Mouse (Mus musculus) gastrocnemius, adult 8-10 months (tissue): Measurements from ENCODE around the gene Noct. TPM values are rescaled to one million over a fixed set of nuclear protein-coding genes. Genes with fewer than 3 reads are reported as not detected.
"Not testable (repeated sequence)": the region's sequence is repeated elsewhere in the genome, so short reads cannot be mapped to it uniquely, and the experiment has no call there.

Source experiments
- DNase-seq, 2 experiments: peaks; one replicate each; pipeline ENCODE4 v3.0.0; 2022; ENCODE audit warnings: low spot score in 2 of 2
- total RNA-seq, 4 experiments: library from RNA; stranded (reverse); gene quantifications; 2 replicates each; pipeline ENCODE4 v1.2.4; 2022

The Noct gene
- 10 to 100 TPM; 15.7 to 26.0 (median 19.1) TPM for total RNA-seq

DNA sequence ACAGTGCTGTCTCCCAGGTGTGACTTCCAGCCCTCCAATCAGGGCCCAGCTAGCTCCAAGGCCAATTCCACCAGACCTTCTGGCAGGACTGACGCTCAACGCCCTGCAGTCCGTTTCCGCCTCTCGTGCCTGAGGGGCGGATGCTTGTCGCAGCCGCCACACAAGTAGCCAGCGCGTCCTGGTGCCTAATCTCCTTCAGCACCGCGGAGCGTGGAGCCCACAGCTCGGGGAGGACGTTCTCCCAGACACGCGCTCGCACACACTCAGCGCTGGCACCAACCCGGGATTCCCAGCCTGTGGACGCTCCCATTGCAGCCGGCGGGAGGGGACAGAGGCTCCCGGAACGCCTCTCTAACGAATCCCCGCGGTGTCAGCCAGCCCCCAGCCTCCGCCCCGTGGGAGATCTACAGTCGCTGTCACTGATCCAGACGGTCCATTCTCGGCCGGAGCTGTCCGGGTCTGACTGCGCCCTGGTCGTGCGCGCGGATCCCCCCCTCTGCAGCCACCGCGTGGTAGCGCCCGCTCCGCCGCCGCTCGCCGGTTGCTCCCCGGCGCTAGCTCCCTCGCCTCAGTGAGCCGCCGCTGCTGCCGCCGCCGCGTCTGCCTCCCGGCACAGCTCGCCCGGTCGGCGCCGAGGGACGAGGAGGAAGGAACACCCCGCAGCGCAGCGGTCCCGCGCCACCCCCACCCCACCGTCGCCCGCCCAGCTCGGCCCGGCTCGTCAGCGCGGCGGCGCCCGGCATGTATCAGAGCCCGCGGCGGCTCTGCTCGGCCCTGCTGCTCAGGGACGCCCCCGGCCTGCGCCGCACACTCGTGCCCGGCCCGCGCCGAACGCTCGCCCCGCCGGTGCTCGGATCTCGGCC is at the start of gene Noct:
Gene Noct (plus strand): TSS at position 85 of the 863 bp plus-strand sequence.
- DNase-seq, result peak; percentile 75 to 81

DNA sequence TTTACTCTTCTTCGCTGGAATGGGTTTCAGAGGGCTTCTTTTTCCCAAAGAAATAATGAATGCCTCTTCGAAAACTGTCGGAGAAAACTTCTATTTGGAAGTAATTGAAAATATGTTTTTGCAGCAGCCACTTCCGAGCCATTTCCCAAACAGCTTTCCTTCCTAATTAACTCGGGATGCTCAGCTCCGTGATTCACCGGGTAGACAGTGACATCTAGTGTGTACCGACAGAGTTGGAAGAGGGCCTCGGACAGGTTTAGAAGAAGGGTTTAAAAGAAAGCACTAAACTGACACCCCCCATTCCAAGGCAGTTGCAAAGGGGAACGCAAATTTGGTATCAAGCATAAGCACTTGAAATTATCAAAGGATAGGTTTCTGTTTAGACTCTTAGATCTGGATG is 46.1 kb upstream of the Noct start:
- DNase-seq, result no peak

- DNase-seq, result no peak
Observed at GRCm38 (mm10) chr3:51179460-51180146, 44.6 kb upstream of the Noct start.

- DNase-seq, result no peak
Observed at GRCm38 (mm10) chr3:51180341-51180940, 43.8 kb upstream of the Noct start.

GRCm38 (mm10) chr3:51182455-51182854 is 41.8 kb upstream of the Noct start:
- no peak for DNase-seq

DNA sequence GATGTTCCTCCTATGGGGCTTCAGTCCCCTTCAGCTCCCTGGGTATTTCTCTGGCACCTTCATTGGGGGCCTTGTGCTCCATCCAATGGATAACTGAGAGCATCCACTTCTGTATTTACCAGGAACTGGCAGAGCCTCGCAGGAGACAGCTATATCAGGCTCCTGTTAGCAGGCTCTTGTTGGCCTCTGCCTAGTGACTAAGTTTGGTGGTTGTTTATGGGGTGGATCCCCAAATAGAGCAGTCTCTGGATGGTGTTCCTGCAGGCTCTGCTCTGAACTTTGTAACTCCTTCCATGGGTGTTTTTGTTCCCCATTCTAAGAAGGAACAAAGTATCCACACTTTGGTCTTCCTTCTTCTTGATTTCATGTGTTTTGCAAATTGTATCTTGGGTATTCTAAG is 40.7 kb upstream of the Noct start:
- not testable (repeated sequence) for DNase-seq

- DNase-seq, result peak in 1 of 2 experiments; percentile 22
Observed at GRCm38 (mm10) chr3:51183967-51184366, 40.3 kb upstream of the Noct start.

- no peak for DNase-seq
Observed at GRCm38 (mm10) chr3:51184715-51185114, 39.5 kb upstream of the Noct start.

GRCm38 (mm10) chr3:51185406-51185805 is 38.8 kb upstream of the Noct start:
- DNase-seq, result no peak

GRCm38 (mm10) chr3:51194075-51194474 is 30.2 kb upstream of the Noct start:
- DNase-seq, result peak; percentile 59 to 67

DNA sequence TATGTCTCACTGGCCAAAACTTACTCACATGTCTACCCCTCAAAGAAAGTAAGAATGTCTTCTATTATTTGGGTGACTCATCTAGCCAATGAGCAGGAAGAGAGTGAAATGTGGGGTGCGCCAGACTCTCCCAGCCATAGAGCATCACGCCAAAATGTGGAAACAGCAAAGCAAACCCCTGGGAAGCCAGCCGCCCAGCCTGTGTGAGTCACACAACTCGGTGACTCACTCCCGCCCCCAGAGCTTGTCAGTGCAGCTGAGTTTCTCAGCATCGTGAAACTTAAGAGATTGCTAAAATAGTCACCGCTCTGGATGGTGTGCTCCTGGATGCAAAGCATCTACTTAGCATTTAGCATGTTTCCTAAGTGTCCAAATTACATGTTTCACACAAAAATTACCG is 28.9 kb upstream of the Noct start:
- peak; percentile 47 to 68 for DNase-seq

DNA sequence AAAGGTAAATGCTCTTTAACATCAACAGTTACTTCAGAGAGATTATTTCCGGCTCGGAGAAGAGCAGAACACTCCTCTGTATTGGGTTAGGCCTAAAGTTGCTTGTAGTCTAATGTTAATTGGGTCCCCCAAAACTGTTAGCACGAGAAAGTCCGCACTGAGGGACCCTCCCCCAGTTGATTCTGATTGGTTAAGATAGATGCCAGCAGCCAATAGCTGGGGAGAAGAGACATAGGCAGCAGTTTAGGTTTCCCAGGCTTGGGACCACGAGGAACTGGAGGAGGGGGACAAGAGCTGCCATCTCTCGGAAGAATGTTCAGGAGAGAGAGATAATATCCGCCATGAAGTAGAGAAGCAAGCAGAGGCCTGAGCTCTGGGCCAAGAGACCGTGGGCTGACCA is 28.5 kb upstream of the Noct start:
- no peak for DNase-seq

- no peak for DNase-seq
Observed at GRCm38 (mm10) chr3:51196724-51197111, 27.5 kb upstream of the Noct start.

DNA sequence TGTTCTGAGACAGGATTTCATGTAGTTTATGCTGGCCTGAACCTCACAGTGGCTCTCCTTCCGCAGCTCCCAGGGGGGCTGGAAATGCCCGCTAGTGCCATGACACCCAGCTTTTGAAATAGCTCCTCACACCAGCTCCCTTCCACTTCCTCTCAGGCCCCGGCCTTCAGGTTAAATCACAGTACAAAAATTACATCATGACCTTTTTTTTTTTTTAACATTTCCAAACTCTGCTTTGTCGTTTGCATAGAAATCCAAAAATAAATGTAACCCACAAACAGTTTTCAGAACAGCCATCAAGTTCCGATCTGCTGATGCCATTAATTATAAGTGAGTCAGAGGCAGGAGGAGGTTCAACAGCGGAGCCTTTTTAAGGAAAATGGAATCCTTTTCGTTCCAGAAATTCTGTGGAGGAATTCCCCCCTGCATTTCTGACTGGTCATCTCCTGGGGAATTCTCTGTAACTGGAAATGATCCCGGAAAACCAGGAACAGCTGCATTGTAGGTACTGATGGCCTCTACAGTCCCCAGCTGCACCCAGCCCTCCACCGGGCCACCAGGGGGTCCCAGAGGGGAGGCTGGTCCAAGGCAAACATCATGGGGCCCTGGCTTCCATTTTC is 27.0 kb upstream of the Noct start:
- peak; percentile 27 to 33 for DNase-seq

DNA sequence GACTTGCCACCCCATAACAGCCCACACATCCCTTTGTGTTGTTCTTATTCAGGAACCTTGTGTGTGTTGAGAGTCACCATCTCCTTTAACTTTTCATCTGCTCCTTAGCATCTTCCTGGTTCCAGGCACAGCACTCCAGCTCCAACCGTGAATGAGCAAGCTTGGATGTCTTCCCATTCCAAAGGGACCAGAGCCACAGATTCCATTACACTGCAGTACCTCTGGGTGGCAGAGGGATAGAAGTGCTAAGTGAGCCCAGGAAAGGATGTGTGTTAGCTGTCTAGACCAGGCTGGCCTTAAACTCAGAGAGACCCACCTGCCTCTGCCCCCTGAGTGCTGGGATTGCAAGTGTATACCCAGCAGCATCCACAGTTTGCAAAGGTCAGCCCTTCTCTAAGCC is 26.0 kb upstream of the Noct start:
- no peak for DNase-seq

DNA sequence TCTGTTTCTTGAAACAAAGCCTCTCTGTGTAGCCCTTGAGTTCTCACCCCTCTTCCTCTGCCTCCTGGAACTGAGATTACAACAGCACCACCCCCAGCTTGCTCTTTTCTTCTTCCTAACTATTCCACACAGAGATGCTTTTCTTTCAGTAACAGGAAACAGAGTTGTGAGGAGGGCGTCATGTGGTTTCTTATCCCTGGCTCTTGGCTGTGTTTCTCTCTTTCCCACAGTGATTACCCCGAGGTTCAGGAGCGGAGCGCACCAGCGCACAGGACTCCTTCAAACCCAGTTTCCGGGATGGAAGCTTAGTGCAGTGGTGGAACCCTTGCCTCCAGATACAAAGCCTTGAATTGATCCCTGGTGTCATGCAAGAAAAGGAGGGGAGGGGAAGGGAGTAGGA is 25.1 kb upstream of the Noct start:
- DNase-seq, result no peak

DNA sequence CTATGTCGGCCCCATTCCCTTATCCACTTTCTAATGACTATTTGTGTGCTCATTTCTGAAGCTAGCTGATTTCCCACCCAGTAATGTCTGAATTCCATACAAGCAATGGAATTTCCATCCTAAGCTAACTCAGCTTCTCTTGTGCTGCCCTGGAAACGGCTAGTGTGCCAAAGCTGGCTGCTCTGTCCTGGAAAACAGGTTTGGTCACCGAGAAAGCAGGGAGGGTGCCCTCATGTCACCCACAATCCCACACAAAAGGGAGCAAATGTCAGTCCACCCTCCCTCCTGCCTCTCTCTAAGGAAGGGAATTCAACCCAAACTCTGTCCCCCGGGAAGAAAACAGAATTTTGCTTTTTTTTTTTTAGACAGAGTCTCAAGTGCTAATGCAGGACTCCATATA is 23.9 kb upstream of the Noct start:
- no peak for DNase-seq

GRCm38 (mm10) chr3:51200894-51201293 is 23.4 kb upstream of the Noct start:
- DNase-seq, result no peak

GRCm38 (mm10) chr3:51201986-51202385 is 22.3 kb upstream of the Noct start:
- DNase-seq, result no peak

- DNase-seq, result peak; percentile 48 to 65
Observed at GRCm38 (mm10) chr3:51202491-51202987, 21.7 kb upstream of the Noct start.

- no peak for DNase-seq
Observed at GRCm38 (mm10) chr3:51203906-51204305, 20.3 kb upstream of the Noct start.

GRCm38 (mm10) chr3:51204441-51204840 is 19.8 kb upstream of the Noct start:
- DNase-seq, result no peak
